Mouse (Mus musculus) yolk sac, embryonic 10.5 days (tissue): Measurements from ENCODE around the gene Crtc3.

Source experiments
- DNase-seq: peaks from one replicate; pipeline ENCODE4 v3.0.0-alpha.2; 2017; ENCODE audit warnings: low spot score

The Crtc3 gene

DNA sequence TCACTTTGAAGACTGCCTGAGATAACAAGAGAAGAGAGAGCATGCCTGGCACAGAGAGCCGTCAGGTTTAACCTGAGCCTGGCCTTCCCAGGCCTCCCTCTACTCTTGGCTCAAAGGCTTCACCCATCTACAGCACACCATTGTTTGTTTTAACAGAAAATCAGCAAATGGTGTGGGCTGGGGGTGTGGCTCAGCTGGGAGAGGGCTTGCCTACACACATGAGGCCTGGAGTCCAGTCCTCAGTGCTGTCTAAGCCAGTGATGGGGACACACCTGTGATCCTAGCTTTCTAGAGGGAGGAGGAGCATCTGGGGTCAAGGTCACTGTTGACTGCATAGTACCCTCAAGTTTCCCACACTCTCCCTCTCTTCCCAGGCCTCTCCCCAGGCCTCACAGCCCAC lies 6.0 kb downstream of the Crtc3 start:
- peak; percentile 21 for DNase-seq

DNA sequence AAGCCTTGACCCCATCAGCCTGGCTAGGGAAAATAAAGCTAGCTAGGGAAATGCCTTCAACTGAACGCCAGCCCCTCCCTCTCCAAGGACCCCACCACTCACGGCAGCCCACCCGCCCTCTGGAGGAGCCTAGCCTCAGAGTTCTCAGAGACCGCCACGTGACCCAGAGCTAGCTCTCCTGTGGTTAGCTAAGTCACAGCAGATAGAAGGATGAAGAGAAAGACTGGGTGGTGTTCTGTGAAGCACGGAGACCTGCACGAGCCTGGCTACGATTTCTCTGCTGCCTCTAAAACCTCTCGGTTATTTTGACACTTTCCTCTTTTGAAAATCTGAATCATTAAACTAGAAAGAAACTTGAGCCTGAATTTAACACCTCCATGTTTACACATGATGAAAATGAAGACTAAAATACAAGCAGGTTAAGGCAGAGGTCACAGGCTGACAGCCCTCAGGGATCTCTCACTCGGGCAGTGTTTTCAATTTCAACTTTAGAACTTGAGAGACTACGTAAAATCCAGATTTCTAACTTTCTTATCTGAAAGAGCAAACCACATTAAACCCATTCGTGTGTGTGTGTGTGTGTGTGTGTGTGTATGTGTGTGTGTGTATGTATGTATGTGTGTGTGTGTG lies 8.3 kb downstream of the Crtc3 start:
- peak; percentile 26 for DNase-seq

DNA sequence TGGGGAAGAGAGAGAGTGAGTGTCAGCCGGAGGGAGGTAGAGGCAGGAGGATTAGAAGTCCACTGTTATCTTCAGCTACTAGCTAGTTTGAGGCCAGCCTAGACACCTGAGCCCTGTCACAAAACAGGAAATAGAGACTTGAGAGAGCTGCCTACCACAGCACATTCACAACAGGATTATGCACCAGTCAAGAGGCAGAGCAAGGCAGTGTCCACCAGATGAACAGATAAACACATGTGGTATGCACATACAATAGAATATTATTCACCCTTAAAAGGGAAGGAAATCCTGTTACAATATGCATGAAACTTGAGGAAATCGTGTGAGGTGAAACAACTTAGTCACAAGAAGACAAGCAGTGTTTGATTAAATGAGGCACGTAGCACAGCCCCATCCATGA lies 16.4 kb downstream of the Crtc3 start:
- no peak for DNase-seq

DNA sequence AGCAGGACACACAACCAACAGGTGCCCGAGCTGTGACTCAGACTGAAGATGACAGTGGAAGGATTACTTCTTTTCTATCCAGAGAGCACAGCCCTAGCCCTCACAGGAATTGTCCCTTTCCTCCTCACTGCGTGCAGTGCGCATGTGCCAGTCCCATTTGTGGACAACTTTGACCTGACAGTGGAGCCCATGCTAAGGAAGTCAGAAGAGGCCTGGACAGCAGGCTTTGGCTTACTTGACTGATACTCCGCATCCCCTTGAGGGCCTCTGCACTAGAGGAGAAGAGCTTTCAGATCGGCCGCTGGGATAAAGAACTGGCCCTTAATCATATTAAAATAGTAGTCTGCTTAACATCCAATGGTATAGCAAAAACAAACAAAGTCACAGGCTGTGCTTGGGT lies 17.8 kb downstream of the Crtc3 start:
- DNase-seq, result no peak

DNA sequence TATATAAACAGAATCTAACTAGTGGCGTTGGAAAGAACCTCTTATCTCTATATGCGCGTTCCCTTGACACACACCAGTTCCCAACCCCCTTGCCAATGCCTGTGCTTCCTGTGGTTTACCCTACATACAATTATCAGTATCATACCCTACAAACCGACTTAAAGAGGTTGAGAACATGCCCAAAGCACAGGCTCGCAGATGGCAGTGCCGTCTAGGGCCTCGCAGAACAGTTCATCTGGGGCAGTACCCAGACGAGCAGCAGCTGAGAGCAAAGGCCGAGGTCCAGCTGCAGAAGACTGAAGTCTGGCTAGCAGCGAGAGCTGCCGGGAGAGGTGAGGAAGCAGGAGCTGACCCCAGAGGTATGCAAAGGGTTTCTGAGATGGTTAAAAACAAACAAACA lies 21.5 kb downstream of the Crtc3 start:
- DNase-seq, result no peak

DNA sequence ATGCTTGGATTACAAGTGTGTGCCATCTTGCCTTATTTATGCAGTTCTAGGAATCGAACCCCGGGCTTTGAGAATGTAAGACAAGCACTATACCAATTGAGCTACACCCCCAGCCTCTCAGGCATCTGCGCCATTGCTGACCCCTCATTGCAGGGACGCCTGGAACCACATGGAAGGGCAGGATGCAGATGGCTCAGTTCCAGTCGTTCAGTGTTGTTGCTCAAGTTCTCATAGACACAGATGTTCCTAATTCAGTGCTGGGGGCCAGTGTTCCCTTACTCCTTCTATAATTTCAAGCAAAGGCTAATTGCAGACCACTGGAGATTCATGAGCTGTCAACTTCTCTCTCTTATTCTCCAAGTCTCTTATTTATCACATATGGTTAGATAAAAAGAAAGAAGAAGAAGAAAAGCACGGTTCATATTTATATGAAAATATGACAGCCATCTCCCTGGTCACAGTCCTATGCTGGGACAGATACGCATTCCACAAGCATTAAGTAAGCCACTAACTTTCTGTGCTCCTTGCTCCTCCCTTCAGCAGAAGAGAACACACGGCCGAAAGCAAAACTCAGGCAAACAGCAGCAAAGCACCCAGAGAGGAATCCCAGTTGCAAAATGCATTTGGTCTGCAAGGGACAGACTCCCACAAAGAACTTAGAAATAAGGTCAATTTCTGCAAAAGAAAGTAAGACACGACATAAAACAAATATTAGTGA lies 22.3 kb downstream of the Crtc3 start:
- DNase-seq, result no peak

DNA sequence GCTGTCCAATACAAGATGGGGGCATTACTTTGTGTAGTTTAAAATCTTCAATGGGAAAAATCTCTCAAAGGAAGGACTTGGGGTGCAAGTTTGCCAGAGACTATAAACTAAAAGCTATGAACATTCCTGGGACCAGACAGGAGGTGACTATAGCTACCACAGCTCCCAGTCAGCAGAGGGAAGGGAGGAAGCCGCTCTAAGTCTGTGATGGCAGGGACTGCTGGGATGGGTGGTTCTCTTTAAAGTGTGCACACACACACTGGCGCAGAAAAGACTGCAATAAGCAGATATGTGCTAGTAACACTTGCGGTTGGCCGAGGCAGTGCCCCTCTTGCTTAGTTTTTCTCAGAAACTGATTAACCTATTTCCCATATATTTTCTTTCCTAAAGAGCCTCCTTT lies 27.6 kb downstream of the Crtc3 start:
- no peak for DNase-seq

DNA sequence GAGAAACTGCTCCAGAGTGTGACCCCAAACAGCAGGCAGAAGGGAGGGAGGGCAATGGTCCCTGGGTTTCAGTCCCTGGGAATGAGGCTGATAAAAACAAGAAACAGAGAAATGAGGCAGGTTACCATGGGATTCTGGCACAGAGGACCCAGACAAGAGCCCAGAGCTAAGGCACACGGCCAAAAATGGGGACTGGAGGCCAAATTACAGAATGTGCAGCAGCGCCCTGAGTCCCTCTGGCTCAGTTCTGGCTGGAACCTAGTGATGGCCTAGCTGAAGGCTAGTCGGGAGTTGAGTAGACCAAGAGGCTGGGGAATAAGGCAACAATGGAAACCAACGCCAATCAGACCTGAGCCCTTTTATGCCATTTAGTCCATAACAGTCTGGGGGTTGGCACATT lies 28.1 kb downstream of the Crtc3 start:
- DNase-seq, result no peak

DNA sequence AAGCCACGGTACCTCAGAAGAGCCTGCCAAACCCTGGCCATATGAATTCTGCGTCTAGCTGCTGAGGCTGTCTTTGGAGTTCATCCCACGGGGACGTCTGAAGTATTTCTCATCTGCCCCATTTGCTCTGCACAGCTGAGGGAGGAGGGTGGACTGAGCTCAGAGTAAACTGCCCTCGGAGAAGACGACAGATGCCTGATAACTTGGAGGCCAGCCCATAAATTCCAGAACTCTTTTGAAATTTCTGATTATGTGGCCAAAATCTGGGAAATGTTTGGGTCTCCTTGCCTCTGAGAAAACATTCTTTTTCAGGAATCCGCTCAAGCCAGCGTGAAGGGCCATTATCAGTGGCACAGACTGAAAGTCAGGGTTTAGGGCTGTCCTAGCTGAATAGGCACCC lies 30.8 kb downstream of the Crtc3 start:
- DNase-seq, result no peak

DNA sequence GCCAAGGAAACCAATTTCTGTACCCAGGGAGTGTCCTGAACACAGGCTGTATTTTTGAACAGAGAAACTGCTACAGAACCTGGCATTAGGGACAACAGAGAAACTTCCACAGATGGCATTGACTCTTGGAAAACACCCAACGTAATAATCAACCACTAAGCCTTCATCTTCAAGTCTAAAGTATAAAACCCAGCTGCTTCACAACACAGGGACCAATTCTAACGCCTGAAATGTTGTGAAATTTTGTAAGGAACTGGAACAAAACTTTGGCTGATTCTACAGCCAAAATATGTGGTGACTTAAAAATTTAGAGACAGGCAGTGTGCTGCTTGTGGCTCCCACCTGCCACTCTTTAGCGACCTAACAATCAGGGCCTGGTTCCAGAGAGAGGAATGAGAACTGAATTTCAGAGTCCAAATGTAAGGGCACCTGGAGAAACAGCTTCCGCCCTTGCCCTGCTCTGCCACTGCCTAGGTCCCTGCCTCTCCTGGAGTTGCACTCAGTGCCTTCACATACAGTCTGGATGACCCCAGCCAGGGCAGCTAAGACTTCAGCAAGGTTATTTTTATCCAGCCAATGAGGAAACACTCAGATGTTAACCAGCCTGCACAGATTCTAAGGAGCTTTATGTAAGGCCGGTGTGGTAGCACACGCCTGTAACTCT lies 33.2 kb downstream of the Crtc3 start:
- DNase-seq, result no peak

DNA sequence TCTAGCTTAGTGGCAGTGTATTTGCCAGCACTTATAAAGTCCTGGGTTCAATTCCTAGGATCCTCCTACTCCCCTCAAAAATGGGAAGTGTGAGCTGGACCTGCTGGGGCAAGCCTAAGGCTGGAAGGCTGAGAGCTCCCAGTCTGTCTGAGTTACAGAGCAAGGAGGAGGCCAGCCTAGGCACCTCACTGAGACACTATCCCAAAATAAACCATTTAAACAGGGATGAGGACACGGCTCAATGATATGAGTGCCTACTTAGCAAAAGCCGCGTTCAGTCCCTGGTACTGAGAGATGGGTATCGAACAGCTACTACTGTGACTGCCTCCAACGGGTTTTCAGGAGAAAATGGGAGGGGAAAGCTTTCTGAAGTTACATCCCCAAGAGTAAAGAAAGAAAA lies 33.8 kb downstream of the Crtc3 start:
- DNase-seq, result no peak

DNA sequence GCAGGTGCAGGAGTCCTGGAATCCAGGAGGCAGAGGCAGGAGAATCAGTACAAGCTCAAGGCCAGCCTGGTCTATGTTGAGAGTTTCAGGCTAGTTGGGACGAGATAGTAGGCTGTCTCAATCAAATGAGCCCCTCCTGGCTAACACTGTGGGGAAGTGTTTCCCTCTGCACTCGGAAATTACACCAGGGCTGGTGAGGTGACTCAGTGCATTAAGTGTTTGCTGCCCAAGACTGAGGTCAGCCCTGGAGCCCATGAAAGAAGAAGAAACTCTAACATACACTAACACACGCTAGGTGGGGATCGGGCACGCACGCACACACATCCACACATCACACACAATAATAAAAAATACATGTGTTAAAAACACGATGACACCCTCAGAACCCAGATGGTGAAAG lies 34.3 kb downstream of the Crtc3 start:
- no peak for DNase-seq

DNA sequence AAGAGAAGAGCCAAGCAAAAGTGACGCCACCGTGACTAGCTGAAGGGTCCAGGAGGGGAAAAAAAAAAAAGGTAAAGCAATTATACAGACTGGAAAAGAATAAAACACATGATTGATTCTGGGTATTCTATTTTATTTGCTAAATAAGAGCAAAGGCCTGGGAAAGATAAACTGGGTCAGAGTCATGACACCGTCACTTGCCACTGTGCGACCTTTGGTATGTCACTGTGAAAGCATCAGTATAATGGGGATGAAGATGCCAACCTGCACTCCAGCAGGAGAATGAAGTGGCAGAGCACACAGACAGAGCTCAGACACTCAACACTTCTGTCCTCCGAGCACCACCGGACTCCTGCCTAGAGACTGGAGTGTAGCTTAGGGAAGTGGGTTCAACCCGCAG lies 34.7 kb downstream of the Crtc3 start:
- DNase-seq, result no peak

DNA sequence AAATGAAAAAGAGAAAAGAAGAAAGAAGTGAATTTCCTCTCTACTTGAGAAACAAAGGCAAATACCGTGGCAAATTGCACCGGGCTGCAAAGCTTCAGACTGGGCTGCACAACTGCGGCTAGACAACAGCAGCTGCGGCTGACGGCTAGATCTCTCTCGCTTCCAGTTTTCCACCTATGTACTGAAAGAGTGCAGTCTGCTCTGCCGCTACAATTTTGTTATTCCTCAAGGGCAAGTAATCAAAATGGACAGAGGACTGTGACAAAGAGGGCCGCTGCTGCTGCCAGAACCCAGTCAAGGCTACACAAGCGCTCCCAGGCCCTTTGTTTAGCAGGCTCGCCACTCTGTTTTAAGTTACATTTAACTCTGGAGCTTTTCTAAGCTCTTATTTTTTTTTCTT lies 35.6 kb downstream of the Crtc3 start:
- DNase-seq, result no peak

DNA sequence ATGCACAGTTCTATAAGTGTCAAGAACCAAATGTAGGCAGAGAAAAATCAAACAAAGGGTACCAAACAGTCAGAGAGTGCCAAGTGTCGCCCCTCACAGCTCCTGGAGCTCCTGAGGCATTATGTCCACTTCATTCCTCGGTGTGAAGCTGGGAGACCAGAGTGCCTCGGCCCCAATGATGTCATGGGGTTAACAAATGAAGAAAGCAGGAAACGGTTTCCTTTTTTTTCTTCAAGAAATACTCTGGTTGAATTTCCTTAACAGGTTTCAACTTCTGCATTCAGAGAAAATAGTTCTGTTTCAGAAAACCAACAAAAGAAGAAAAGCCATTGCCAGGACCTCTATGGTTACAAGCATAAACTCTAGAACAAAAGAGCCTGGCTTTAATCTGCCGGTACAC lies 36.4 kb downstream of the Crtc3 start:
- DNase-seq, result no peak

DNA sequence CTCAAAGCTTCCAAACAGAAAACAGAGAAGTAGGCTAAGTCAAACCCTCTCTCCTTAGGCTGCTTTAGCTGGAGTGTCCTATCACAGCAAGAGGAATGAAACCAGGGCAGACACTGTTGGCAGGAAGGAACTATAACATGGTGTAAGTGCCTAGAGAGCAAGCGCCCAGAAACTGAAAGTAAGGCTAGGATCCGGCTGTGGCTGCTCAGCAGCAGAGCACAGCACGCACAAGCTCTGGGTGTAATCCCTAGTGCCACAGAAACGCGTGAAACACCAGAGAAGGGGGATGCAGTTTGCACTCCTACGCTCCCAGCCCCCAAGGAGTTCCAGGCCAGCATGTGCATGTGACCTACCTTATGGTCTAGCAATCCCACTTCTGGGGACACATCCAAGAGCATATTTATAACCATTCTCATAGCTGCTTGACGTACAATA lies 41.2 kb downstream of the Crtc3 start:
- DNase-seq, result no peak

DNA sequence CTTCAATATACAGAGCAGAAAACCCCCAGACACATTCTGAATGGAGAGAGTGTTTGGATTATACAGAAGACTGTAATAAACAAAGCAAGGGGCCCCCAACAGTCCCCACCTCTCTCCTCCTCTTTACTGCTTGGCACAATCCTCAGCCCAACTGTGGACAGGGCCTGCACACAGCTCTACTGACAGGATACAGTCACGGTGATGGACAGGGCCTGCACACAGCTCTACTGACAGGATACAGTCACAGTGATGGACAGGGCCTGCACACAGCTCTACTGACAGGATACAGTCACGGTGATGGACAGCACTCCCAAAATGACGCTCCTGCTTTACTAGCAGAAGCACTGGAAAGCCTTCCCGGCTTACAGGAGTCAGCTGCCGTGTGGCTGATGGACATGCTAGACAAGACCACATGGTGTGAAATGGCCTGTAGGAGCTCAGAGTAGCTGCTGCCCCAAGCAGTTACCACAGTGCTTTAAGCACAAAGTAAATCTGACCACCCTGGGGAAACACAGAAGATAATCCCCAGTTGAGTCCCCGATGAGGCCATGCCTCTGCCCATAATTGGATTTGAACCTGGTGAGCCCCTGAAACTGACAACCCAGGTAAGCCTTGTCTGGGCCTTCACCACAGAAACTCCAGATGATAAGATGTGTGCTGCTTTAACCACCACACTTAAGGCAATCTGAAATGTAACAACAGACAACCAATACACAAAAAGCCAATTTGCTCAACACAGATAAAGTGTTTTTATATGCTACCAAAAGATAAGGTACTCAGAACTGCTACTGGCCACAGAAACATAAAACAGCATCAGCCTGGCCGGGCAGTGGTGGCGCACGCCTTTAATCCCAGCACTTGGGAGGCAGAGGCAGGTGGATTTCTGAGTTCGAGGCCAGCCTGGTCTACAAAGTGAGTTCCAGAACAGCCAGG lies 42.3 kb downstream of the Crtc3 start:
- DNase-seq, result no peak

DNA sequence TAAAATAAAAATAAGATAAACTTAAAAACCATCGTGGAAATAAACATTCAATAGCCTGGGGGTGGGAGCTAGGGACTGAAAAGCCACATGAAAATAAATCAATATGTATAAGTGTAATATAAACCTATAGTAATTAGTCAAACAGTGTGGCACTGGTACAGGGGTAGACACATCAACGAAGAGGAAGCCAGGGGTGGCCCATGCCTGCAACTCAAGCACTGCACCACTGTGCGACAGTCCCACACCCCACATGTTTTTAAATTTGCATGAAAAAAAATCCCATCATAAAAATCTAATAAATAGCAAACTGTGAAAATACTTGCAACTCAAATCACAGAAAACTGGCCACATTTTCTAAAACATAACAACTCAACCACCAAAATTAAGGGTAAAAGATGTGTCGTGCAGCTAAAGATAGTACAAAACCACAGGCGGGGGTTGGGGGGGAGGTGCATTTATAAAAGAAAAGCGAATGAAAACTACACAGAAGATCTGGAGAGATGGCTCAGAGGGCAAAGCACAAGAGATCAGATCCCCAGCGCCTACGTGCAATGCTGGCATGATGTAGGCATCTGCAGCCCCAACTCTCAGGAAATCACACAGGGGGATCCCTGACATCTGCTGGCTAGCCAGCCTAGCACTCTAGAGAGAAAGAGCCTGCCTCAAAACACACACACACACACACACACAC lies 45.6 kb downstream of the Crtc3 start:
- no peak for DNase-seq

DNA sequence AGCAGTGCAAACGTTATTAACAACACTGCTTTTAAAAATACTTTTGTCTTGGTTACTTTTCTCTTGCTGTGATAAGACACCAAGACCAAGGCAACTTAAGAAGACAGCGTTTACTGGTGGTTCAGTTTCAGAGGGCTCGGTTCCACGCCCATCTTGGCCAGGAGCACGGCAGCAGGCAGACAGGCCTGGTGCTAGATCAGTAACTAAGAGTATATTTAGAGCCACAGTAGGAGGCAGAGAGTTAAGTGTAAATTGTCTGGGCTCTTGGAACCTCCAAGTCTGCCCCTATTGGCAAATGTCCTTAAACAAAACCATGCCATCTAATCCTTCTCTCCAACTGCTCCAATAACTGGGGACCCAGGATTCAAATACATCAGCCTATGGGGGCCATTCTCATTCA lies 46.1 kb downstream of the Crtc3 start:
- no peak for DNase-seq

DNA sequence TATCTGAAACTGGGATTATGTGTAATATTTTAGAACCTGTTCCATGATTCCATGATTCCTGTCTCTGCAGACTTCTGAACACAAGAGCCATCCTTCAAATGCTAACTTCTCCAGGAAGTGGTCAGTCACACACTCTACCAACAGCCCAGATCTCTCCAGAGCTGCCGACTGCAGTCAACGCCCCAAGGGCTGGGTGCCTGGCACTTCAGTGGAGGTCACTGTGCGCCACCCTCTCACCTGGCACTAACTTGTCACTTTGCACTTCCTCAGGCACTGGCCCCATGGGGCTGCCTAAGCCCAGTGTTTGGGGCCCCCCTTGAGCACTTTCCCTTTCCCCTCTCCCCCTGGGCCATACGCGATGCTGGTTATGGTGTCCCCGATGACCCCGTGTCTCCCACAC lies 46.8 kb downstream of the Crtc3 start:
- no peak for DNase-seq

DNA sequence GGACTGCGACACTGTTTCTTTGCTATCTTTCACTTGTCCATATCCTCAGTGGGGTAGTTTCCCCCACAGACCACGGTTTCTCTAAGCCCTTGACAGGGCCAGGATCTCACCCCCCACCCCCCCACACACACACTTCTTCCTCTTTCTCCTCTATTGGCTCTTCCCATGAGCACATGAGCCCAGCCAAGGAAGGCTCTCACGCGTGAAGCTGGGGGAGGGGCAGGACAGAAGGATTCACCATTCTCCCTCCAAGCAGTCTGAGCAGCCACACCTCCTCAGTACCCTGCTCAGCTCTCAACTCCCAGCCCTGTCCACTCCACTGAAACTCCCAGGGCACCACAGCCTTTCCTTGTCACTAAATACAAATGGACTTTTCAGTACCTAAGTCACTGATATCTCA lies 47.2 kb downstream of the Crtc3 start:
- peak; percentile 23 for DNase-seq

DNA sequence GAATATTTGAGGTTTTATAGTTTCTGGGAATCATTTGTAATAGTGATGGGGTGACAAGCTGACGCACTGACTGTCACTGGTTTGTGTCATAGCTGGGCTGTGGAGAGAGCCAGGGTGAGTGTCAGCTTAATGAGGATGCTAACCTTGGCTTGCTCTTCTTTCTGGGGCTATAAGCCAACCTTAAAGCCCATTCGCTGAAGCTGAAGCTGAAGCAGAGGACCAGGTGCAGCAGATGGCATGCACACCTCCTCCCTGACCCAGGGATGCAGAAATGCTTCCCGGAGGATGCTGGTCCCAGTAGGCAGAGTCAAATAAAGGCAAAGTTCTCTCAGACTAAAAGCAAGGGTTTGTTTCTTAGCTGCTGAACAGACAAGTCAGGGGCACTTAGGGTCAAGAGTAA lies 48.7 kb downstream of the Crtc3 start:
- DNase-seq, result no peak
